Mouse (Mus musculus): Measurements from ENCODE around the gene Hk2. TPM values are rescaled to one million over a fixed set of nuclear protein-coding genes. Genes with fewer than 3 reads are reported as not detected.

Hk2 gene
- total RNA-seq, 2 experiments from 2014 or later: 65.5 to 75.0 TPM

GRCm38 (mm10) chr6:82771059-82771458 lies 3.2 kb downstream of the Hk2 start:
- DNase-seq (ENCODE audit: low spot score in 2 of 2): no peak

GRCm38 (mm10) chr6:82770286-82770685 lies 4.0 kb downstream of the Hk2 start:
- DNase-seq (ENCODE audit: low spot score in 2 of 2): no peak

- DNase-seq (ENCODE audit: low spot score in 2 of 2): no peak
Observed at GRCm38 (mm10) chr6:82769704-82770103, 4.5 kb downstream of the Hk2 start.

GRCm38 (mm10) chr6:82767734-82768586 lies 6.3 kb downstream of the Hk2 start:
- no peak for DNase-seq (ENCODE audit: low spot score in 2 of 2)

GRCm38 (mm10) chr6:82766636-82767035 lies 7.6 kb downstream of the Hk2 start:
- no peak for DNase-seq (ENCODE audit: low spot score in 2 of 2)

GRCm38 (mm10) chr6:82765261-82765660 lies 9.0 kb downstream of the Hk2 start:
- no peak for DNase-seq (ENCODE audit: low spot score in 2 of 2)

- no peak for DNase-seq (ENCODE audit: low spot score in 2 of 2)
Observed at GRCm38 (mm10) chr6:82763871-82764503, 10.3 kb downstream of the Hk2 start.

- no peak for DNase-seq (ENCODE audit: low spot score in 2 of 2)
Observed at GRCm38 (mm10) chr6:82762728-82763127, 11.5 kb downstream of the Hk2 start.

- DNase-seq (ENCODE audit: low spot score in 2 of 2): no peak
Observed at GRCm38 (mm10) chr6:82760749-82761357, 13.4 kb downstream of the Hk2 start.

GRCm38 (mm10) chr6:82759241-82759640 lies 15.0 kb downstream of the Hk2 start:
- no peak for DNase-seq (ENCODE audit: low spot score in 2 of 2)

GRCm38 (mm10) chr6:82756799-82757210 lies 17.4 kb downstream of the Hk2 start:
- DNase-seq (ENCODE audit: low spot score in 2 of 2): no peak

GRCm38 (mm10) chr6:82756216-82756615 lies 18.0 kb downstream of the Hk2 start:
- no peak for DNase-seq (ENCODE audit: low spot score in 2 of 2)

GRCm38 (mm10) chr6:82755338-82755737 lies 18.9 kb downstream of the Hk2 start:
- DNase-seq (ENCODE audit: low spot score in 2 of 2): no peak

- DNase-seq (ENCODE audit: low spot score in 2 of 2): no peak
Observed at GRCm38 (mm10) chr6:82754769-82755168, 19.5 kb downstream of the Hk2 start.

- no peak for DNase-seq (ENCODE audit: low spot score in 2 of 2)
Observed at GRCm38 (mm10) chr6:82753638-82754361, 20.5 kb downstream of the Hk2 start.

GRCm38 (mm10) chr6:82753061-82753460 lies 21.2 kb downstream of the Hk2 start:
- no peak for DNase-seq (ENCODE audit: low spot score in 2 of 2)

GRCm38 (mm10) chr6:82751791-82752190 lies 22.5 kb downstream of the Hk2 start:
- no peak for DNase-seq (ENCODE audit: low spot score in 2 of 2)

GRCm38 (mm10) chr6:82751031-82751430 lies 23.2 kb downstream of the Hk2 start:
- peak in 1 of 2 experiments; percentile 30 for DNase-seq (ENCODE audit: low spot score in 2 of 2)

GRCm38 (mm10) chr6:82750063-82750462 lies 24.2 kb downstream of the Hk2 start:
- no peak for DNase-seq (ENCODE audit: low spot score in 2 of 2)

- DNase-seq (ENCODE audit: low spot score in 2 of 2): no peak
Observed at GRCm38 (mm10) chr6:82748106-82748672, 26.1 kb downstream of the Hk2 start.

- DNase-seq (ENCODE audit: low spot score in 2 of 2): no peak
Observed at GRCm38 (mm10) chr6:82747085-82747484, 27.2 kb downstream of the Hk2 start.
